Mouse (Mus musculus): Measurements from ENCODE around the gene Gm28305.

Gene Gm28305

GRCm38 (mm10) chr9:104123622-104124021, 83.2 kb downstream of the Gm28305 start:
- Histone ChIP-seq H3K4me3 (replicated peaks; ENCODE audit: low read length) (no peak overlapping the region), H3K36me3 (ENCODE audit: insufficient read depth, low read length) (0 out of 2 replicates have a peak, but pooled peaks cover 6% of the 10 kb centered on the region), H3K9me3 (ENCODE audit: low read length) (no peaks in the 10 kb centered on the region), H3K27me3 (ENCODE audit: insufficient read depth, low read length) (no peaks in the 10 kb centered on the region), H3K4me1 (replicated peaks; ENCODE audit: low read depth, low read length) (peaks cover 38% of the 10 kb centered on the region)
- TF ChIP-seq CTCF (conservative IDR thresholded peaks at IDR 0.05; ENCODE audit: low read length) = no peak
- no peak for TF ChIP-seq NANOG (IDR thresholded peaks at IDR 0.05; ENCODE audit: borderline replicate concordance, low read length)
- TF ChIP-seq POU5F1 (IDR thresholded peaks at IDR 0.05; ENCODE audit: borderline replicate concordance, low read length) = no peak
